Mouse (Mus musculus) spleen, adult 2 months (tissue): ENCODE results near the gene Bbs9. TPM values are rescaled to one million over a fixed set of nuclear protein-coding genes. Genes with fewer than 3 reads are reported as not detected.

Source experiments
- DNase-seq, 2 experiments: peaks; one replicate each; pipeline versions ENCODE4 v3.0.0 to v3.0.0-alpha.2; 2012 to 2021; ENCODE audit warnings: low spot score in 2 of 2, low read depth in 1 of 2
- H3K27ac ChIP-seq: fragments of 200-500 bp; 2 replicates; pipeline ENCODE4 v1.5.1; 2012; ENCODE audit warnings: low read length, inconsistent platforms; ENCODE audit not compliant: insufficient read depth
- H3K27me3 ChIP-seq: fragments of 200-500 bp; 2 replicates; pipeline ENCODE4 v1.6.1; 2012; ENCODE audit warnings: mild to moderate bottlenecking, moderate library complexity, low read length, inconsistent platforms; ENCODE audit not compliant: control insufficient read depth, insufficient read depth
- H3K36me3 ChIP-seq: fragments of 200-500 bp; 2 replicates; pipeline ENCODE4 v1.6.1; 2012; ENCODE audit warnings: mild to moderate bottlenecking, low read length, inconsistent platforms; ENCODE audit not compliant: control insufficient read depth, insufficient read depth
- H3K4me1 ChIP-seq: fragments of 200-500 bp; 2 replicates; pipeline ENCODE4 v1.6.1; 2011; ENCODE audit warnings: inconsistent platforms; ENCODE audit not compliant: control insufficient read depth, insufficient read depth, insufficient read length
- H3K4me3 ChIP-seq: fragments of 200-500 bp; 2 replicates; pipeline ENCODE4 v1.5.1; 2011; ENCODE audit warnings: mild to moderate bottlenecking, inconsistent platforms; ENCODE audit not compliant: insufficient read depth, insufficient read length; ENCODE audit errors: extremely low read depth
- CTCF ChIP-seq: fragments of 200-500 bp; IDR thresholded peaks from 2 replicates; pipeline ENCODE4 v1.5.1; 2011; ENCODE audit warnings: mild to moderate bottlenecking, inconsistent platforms; ENCODE audit not compliant: insufficient read depth, insufficient read length, insufficient replicate concordance; ENCODE audit errors: extremely low read depth
- POLR2A ChIP-seq: fragments of 200-500 bp; IDR thresholded peaks from 2 replicates; pipeline ENCODE4 v1.6.1; 2011; ENCODE audit warnings: low read depth, low read length, inconsistent platforms
- WGBS: fragments of 180-500 bp; shearing (Covaris S2); methylation state at CpG from one replicate; pipeline ENCODE4 v1.1.7; 2018; 5-methylcytosine and 5-hydroxymethylcytosine counted together
- polyA plus RNA-seq: library from polyadenylated mRNA; depleted of rRNA; stranded (reverse); fragments of >200 nt; gene quantifications from 2 replicates; pipeline ENCODE4 v1.2.3, GENCODE M21; 2012; rRNA removed

The Bbs9 gene
- 11.5 and 13.7 TPM in 2 replicates for polyA plus RNA-seq

DNA sequence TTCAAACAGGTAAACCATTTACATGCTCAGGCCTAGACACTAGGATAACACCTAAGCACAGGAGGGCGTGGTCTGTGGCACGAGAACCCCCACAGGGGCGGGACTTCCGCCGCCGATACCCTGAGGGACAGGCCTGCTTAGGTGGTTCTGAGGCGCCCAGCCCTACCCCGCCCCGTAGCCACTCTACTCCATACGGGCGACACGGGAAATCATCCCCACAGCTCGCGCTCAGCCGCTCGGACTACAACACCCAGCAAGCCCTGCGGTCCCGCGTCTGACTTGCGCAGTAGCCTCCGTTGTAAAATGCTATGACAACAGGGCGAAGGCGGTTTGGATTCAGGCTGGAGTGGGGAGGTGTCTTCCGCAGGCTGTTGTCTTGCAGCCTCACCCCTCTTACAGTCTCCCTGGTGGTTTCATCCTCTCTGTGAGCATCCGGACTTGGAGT is at the start of gene Bbs9:
Gene Bbs9 (plus strand): TSS at position 292 of the 445 bp plus-strand sequence.
- peak within 1 kb of the TSS; percentile 23 for H3K27ac ChIP-seq
- peak within 1 kb of the TSS; percentile 61 for H3K4me3 ChIP-seq
- peak; percentile 85 to 94 for DNase-seq
- under 1% methylated on average over 25 of the region's 25 CpGs for WGBS
- H3K36me3 ChIP-seq: no peaks in the 10 kb centered on the region
- H3K4me1 ChIP-seq: peaks cover 3% of the 10 kb centered on the region; the same call in 1 of the 2 replicates
- TF ChIP-seq POLR2A (no peak), CTCF (no peak)
- no peaks in the 10 kb centered on the region for H3K27me3 ChIP-seq

DNA sequence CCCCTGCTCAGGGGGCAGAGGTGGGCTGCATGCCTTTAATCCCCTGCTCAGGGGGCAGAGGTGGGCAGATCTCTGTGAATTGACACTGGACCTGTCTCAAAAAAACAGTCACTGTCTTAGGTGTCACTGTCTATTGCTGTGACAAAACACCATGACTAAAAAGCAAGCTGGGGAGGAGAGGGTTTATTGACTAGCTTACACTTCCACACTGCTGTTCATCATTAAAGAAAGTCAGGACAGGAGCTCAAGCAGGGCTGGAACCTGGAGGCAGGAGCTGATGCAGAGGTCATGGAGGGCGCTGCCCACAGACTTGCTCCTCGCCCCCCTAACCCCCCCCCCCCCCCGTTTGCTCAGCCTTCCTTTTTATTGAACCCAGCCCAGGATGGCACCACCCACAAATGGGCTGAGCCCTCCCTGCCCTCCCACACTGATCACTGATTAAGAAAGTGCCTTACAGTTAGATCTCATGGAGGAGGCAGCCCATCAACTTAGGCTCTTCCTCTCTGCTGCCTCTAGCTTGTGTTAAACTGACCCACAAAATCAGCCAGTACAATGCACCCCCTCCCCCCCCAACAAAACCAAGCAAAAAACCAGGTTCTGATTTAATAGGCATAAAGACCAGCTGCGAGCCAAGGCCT is 47.4 kb upstream of the Bbs9 start:
- Histone ChIP-seq H3K27me3 (no peaks in the 10 kb centered on the region), H3K27ac (no peak overlapping the region), H3K4me1 (peaks cover 6% of the 10 kb centered on the region; the same call in 1 of the 2 replicates), H3K4me3 (no peak overlapping the region), H3K36me3 (no peaks in the 10 kb centered on the region)
- TF ChIP-seq CTCF (no peak), POLR2A (no peak)
- DNase-seq: no peak
- 46% methylated on average over 4 of the region's 4 CpGs for WGBS

DNA sequence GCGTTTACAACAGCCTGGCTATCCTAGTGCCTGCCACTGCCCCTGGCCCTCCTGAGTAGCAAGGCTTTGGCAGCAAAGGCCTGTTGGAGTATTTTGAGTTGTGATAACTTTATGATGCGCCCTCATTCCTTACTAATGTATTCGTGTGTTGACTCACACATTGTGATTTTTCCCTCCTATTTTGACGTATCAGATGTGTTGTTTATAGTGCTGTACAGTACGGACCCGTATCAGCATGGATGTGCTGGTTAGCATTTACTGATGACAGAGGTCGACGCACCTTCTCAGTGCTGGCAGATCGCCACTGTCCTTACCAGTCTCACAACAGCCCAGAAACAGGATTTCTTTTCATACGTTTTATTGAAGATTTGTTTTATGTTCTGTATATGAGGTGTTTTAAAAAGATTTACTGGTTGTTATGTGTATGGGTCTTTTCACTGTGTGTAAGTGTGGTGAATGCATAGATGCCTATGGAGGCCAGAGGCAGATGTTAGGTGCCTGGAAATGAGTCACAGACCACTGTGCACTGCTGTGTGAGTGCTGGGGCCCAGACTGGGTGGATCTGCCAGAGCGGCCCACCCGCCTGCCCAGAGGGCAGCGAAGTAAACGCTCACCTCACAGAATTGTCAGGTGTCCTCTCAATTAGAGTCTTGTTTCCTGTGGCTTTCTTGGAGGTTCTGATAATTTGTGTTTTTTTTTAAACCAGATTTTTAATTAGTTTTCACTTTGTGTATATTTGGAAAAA is 46.7 kb upstream of the Bbs9 start:
- WGBS: 71% methylated on average over 14 of the region's 14 CpGs
- no peak for TF ChIP-seq POLR2A
- no peak for TF ChIP-seq CTCF
- peaks cover 6% of the 10 kb centered on the region; the same call in 1 of the 2 replicates for H3K4me1 ChIP-seq
- no peak for DNase-seq
- H3K4me3 ChIP-seq: no peak overlapping the region
- no peaks in the 10 kb centered on the region for H3K27me3 ChIP-seq
- H3K27ac ChIP-seq: no peak overlapping the region
- no peaks in the 10 kb centered on the region for H3K36me3 ChIP-seq

DNA sequence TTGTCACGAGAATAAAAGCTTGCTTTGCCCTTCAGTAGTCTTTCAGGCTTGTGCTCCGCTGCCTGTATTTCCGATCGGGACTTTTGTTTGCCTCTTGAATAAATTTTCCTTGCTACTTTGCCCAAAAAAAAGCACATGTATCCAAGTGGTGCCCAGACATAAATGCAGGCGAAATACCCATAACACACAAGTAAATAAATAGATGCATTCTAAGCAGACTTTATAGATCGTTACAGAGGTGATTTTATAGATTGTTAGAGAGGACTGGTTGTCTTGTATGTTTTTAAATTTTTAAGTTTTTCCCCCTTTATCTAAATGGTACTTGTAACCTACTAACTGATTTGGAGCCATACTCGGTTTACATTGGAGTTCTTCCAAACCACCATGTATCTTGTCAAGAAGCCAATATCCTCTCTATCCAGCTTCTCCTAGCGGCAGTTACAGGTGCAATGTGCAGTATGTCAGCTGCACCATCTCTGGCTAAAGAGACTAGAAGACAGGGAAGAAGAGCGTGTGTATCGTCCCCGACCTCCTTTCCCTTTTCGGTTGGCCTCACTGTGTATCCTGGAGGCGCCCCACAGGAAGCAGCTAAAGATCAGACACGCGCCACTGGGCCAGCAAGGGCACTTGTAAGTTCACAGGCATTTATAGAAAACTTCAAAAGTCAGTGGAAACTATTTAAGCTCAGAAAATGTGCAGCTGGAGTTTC is 45.8 kb upstream of the Bbs9 start:
- peaks cover 6% of the 10 kb centered on the region; the same call in 1 of the 2 replicates for H3K4me1 ChIP-seq
- DNase-seq: peak; percentile 11 to 55
- WGBS: 26% methylated on average over 15 of the region's 15 CpGs
- TF ChIP-seq CTCF: no peak
- TF ChIP-seq POLR2A: no peak
- no peaks in the 10 kb centered on the region for H3K27me3 ChIP-seq
- no peak overlapping the region; the same call in 1 of the 2 replicates for H3K4me3 ChIP-seq
- no peaks in the 10 kb centered on the region for H3K36me3 ChIP-seq
- H3K27ac ChIP-seq: no peak overlapping the region

DNA sequence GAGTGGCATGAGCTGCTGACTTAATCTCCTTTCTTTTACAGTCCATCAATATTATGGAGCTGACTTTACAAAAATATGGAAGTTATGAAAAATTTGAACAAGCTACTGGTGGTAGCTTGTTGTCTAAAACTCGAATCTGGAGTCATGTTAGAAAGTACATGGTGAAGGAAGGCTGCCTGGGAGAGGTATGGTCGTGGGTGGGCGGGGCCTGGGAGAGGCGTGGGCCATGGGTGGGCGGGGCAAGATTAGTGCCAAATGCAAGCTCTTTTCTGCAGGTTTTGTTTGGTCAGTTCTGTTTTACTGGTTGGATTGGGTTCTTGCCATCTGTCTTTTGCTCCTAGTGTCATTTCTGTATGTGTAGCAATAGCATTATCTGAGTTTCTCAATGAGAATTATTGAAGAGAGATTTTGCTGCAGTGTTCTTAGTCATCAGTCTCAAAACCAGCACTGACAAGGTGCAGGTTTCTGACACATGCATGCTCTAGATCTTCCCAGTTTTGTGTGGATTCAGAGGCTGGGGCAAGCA is 45.1 kb upstream of the Bbs9 start:
- Histone ChIP-seq H3K27ac (no peak overlapping the region), H3K4me3 (no peak overlapping the region), H3K4me1 (peaks cover 6% of the 10 kb centered on the region; the same call in 1 of the 2 replicates), H3K36me3 (no peaks in the 10 kb centered on the region), H3K27me3 (no peaks in the 10 kb centered on the region)
- TF ChIP-seq POLR2A: no peak
- TF ChIP-seq CTCF: no peak
- WGBS: 10% methylated on average over 5 of the region's 5 CpGs
- no peak for DNase-seq

DNA sequence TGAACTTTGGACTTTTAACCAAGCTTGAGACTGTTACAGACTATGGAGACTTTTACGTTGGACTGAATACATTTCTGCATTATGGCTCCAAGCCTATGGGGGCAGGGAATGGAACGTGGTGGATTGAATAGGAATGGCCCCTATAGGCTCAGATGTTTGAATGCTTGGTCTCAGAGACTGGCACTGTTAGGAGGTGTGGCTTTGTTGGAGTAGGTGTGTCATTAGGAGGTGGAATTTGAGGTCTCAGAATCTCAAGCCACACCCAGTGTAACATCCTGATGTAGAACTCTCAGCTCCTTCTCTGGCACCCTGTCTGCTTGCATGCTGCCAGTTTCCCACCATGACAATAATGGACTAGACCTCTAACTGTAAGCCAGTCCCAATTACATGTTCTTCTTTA is 42.3 kb upstream of the Bbs9 start:
- H3K27ac ChIP-seq: no peak overlapping the region
- DNase-seq: no peak

More for the DNA sequence above, 42.3 kb upstream of the Bbs9 start:
- H3K27me3 ChIP-seq: no peaks in the 10 kb centered on the region
- peaks cover 6% of the 10 kb centered on the region; the same call in 1 of the 2 replicates for H3K4me1 ChIP-seq
- TF ChIP-seq POLR2A (no peak), CTCF (no peak)
- 90% methylated on average over 2 of the region's 2 CpGs for WGBS
- no peak overlapping the region for H3K4me3 ChIP-seq
- H3K36me3 ChIP-seq: no peaks in the 10 kb centered on the region
